Mouse (Mus musculus) intestine, postnatal 0 days (tissue): ENCODE measurements around the gene 2900026A02Rik. TPM values are rescaled to one million over a fixed set of nuclear protein-coding genes. Genes with fewer than 3 reads are reported as not detected.

Experiments used
- ATAC-seq: fragments of 200-750 bp; cut with Nextera tagmentation; 2 replicates; pipeline ENCODE4 v1.8.0; 2017; ENCODE audit warnings: mild to moderate bottlenecking, moderate TSS enrichment, moderate library complexity
- H3K27ac ChIP-seq: fragments of 300-500 bp; sonication (generic); 2 replicates; pipeline ENCODE4 v1.5.1; 2014; ENCODE audit warnings: mild to moderate bottlenecking, low read depth, low read length, moderate library complexity
- H3K27me3 ChIP-seq: fragments of 300-500 bp; sonication (generic); replicated peaks from 2 replicates; pipeline ENCODE4 v1.6.1; 2014; ENCODE audit warnings: low read length, mixed read lengths; ENCODE audit not compliant: control insufficient read depth, insufficient read depth
- H3K36me3 ChIP-seq: fragments of 300-500 bp; sonication (generic); 2 replicates; pipeline ENCODE4 v1.6.1; 2014; ENCODE audit warnings: mild to moderate bottlenecking, moderate library complexity; ENCODE audit not compliant: control insufficient read depth, insufficient read depth
- H3K4me1 ChIP-seq: fragments of 300-500 bp; sonication (generic); replicated peaks from 2 replicates; pipeline ENCODE4 v1.6.1; 2014; ENCODE audit warnings: antibody characterized with exemption, low read length, mixed read lengths; ENCODE audit not compliant: control insufficient read depth, insufficient read depth
- H3K4me2 ChIP-seq: fragments of 300-500 bp; sonication (generic); replicated peaks from 2 replicates; pipeline ENCODE4 v1.6.1; 2014; ENCODE audit warnings: low read depth, mild to moderate bottlenecking, moderate library complexity
- H3K4me3 ChIP-seq: fragments of 300-500 bp; sonication (generic); 2 replicates; pipeline ENCODE4 v1.5.1; 2014; ENCODE audit warnings: low read depth, low read length
- H3K9ac ChIP-seq: fragments of 300-500 bp; sonication (generic); 2 replicates; pipeline ENCODE4 v1.6.1; 2014; ENCODE audit warnings: mild to moderate bottlenecking, low read depth, low read length
- H3K9me3 ChIP-seq: fragments of 300-500 bp; sonication (generic); 2 replicates; pipeline ENCODE4 v1.6.1; 2016; ENCODE audit warnings: mixed run types; ENCODE audit not compliant: control insufficient read depth
- CTCF ChIP-seq: sonication (generic); IDR thresholded peaks from 2 replicates; pipeline ENCODE4 v1.5.1; 2016; ENCODE audit warnings: low read depth, mild to moderate bottlenecking, control low read depth, antibody characterized with exemption, moderate library complexity
- WGBS: fragments of 180-500 bp; shearing (Covaris S2); extraction: QIAGEN DNeasy Blood & Tissue Kit; methylation state at CpG from one replicate; pipeline ENCODE4 v1.1.7; 2014; 5-methylcytosine and 5-hydroxymethylcytosine counted together
- polyA plus RNA-seq: library from polyadenylated mRNA; unstranded; fragments of >200 nt; fragmentation: Nextera tagmentation; extraction: Ambion mirVana; gene quantifications from 2 replicates; pipeline ENCODE4 v1.2.1, GENCODE M21; 2015

2900026A02Rik gene
- polyA plus RNA-seq, 1 experiment from 2014 or later = 8.0 TPM

GRCm38 (mm10) chr5:113173318-113173717 lies 47.7 kb downstream of the 2900026A02Rik start:
- peak; percentile 99 for TF ChIP-seq CTCF
- no peak overlapping the region for H3K4me3 ChIP-seq
- WGBS = 12% methylated on average over 5 of the region's 5 CpGs
- H3K9me3 ChIP-seq = no peaks in the 10 kb centered on the region
- H3K4me1 ChIP-seq = 0 out of 2 replicates have a peak, but pooled peaks cover 5% of the 10 kb centered on the region
- H3K27me3 ChIP-seq = no peaks in the 10 kb centered on the region
- no peak overlapping the region for H3K9ac ChIP-seq
- ATAC-seq = no peak
- no peak overlapping the region for H3K4me2 ChIP-seq
- H3K27ac ChIP-seq = peak overlapping the region; percentile 91
- H3K36me3 ChIP-seq = peaks cover 9% of the 10 kb centered on the region; the same call in 1 of the 2 replicates

- TF ChIP-seq CTCF = no peak
- peaks cover 9% of the 10 kb centered on the region; the same call in 1 of the 2 replicates for H3K36me3 ChIP-seq
- H3K27ac ChIP-seq = peak overlapping the region; percentile 91
- H3K4me1 ChIP-seq = 0 out of 2 replicates have a peak, but pooled peaks cover 5% of the 10 kb centered on the region
- ATAC-seq = peak; percentile 89
- no peaks in the 10 kb centered on the region for H3K27me3 ChIP-seq
- 0 out of 2 replicates have a peak overlapping the region, but pooled peaks have one; percentile 17 for H3K9ac ChIP-seq
- H3K4me2 ChIP-seq = peak overlapping the region; percentile 17
- H3K9me3 ChIP-seq = no peaks in the 10 kb centered on the region
- WGBS = 23% methylated on average over 10 of the region's 10 CpGs
- no peak overlapping the region for H3K4me3 ChIP-seq
Measured at GRCm38 (mm10) chr5:113171968-113172578, 49.0 kb downstream of the 2900026A02Rik start.

GRCm38 (mm10) chr5:113170064-113170754 lies 50.8 kb downstream of the 2900026A02Rik start:
- Histone ChIP-seq H3K4me2 (no peak overlapping the region), H3K9me3 (no peaks in the 10 kb centered on the region), H3K9ac (no peak overlapping the region), H3K27me3 (no peaks in the 10 kb centered on the region), H3K4me1 (0 out of 2 replicates have a peak, but pooled peaks cover 5% of the 10 kb centered on the region), H3K36me3 (peaks cover 9% of the 10 kb centered on the region; the same call in 1 of the 2 replicates), H3K4me3 (no peak overlapping the region), H3K27ac (peak overlapping the region; percentile 76)
- ATAC-seq = no peak
- 58% methylated on average over 11 of the region's 11 CpGs for WGBS
- TF ChIP-seq CTCF = peak; percentile 77

- peak; percentile 73 for TF ChIP-seq CTCF
- no peaks in the 10 kb centered on the region for H3K27me3 ChIP-seq
- no peak overlapping the region for H3K4me3 ChIP-seq
- 47% methylated on average over 2 of the region's 2 CpGs for WGBS
- H3K9me3 ChIP-seq = no peaks in the 10 kb centered on the region
- peaks cover 5% of the 10 kb centered on the region; the same call in 1 of the 2 replicates for H3K4me1 ChIP-seq
- no peaks in the 10 kb centered on the region for H3K36me3 ChIP-seq
- H3K4me2 ChIP-seq = no peak overlapping the region
- H3K9ac ChIP-seq = no peak overlapping the region
- ATAC-seq = no peak
- H3K27ac ChIP-seq = no peak overlapping the region
Measured at GRCm38 (mm10) chr5:113167733-113168132, 53.3 kb downstream of the 2900026A02Rik start.

- H3K4me1 ChIP-seq = peaks cover 3% of the 10 kb centered on the region; the same call in 1 of the 2 replicates
- H3K9ac ChIP-seq = peak overlapping the region; percentile 34; the same call in 1 of the 2 replicates
- no peak for ATAC-seq
- peak overlapping the region; percentile 51 for H3K4me2 ChIP-seq
- H3K9me3 ChIP-seq = no peaks in the 10 kb centered on the region
- 54% methylated on average over 11 of the region's 11 CpGs for WGBS
- peak overlapping the region; percentile 66 for H3K27ac ChIP-seq
- no peak for TF ChIP-seq CTCF
- no peaks in the 10 kb centered on the region for H3K36me3 ChIP-seq
- no peak overlapping the region for H3K4me3 ChIP-seq
- H3K27me3 ChIP-seq = no peaks in the 10 kb centered on the region
Measured at GRCm38 (mm10) chr5:113165481-113165880, 55.6 kb downstream of the 2900026A02Rik start.

GRCm38 (mm10) chr5:113164873-113165441 lies 56.1 kb downstream of the 2900026A02Rik start:
- Histone ChIP-seq H3K27me3 (no peaks in the 10 kb centered on the region), H3K9ac (0 out of 2 replicates have a peak overlapping the region, but pooled peaks have one; percentile 34), H3K9me3 (no peaks in the 10 kb centered on the region), H3K4me3 (no peak overlapping the region), H3K27ac (peak overlapping the region; percentile 66), H3K4me2 (peak overlapping the region; percentile 51), H3K4me1 (peaks cover 3% of the 10 kb centered on the region; the same call in 1 of the 2 replicates), H3K36me3 (no peaks in the 10 kb centered on the region)
- 11% methylated on average over 16 of the region's 16 CpGs for WGBS
- ATAC-seq = peak; percentile 94
- TF ChIP-seq CTCF = no peak
